Mouse (Mus musculus) limb, embryonic 14.5 days (tissue): Measurements from ENCODE around the gene Apol6. TPM values are rescaled to one million over a fixed set of nuclear protein-coding genes. Genes with fewer than 3 reads are reported as not detected.

Experiments used
- ATAC-seq: fragments of 200-750 bp; cut with Nextera tagmentation; 2 replicates; pipeline ENCODE4 v1.8.0; 2017; ENCODE audit warnings: low read depth, moderate number of reproducible peaks, moderate TSS enrichment; ENCODE audit not compliant: low FRiP score
- DNase-seq: peaks from one replicate; pipeline ENCODE4 v3.0.0-alpha.2; 2015; ENCODE audit warnings: low spot score
- H3K27ac ChIP-seq: fragments of 300-500 bp; sonication (generic); replicated peaks from 2 replicates; pipeline ENCODE4 v1.5.1; 2014; ENCODE audit warnings: low read depth, mild to moderate bottlenecking, low read length, moderate library complexity, mixed read lengths
- H3K27me3 ChIP-seq: fragments of 300-500 bp; sonication (generic); 2 replicates; pipeline ENCODE4 v1.6.1; 2014; ENCODE audit warnings: low read length, mixed read lengths; ENCODE audit not compliant: control insufficient read depth, insufficient read depth
- H3K36me3 ChIP-seq: fragments of 300-500 bp; sonication (generic); 2 replicates; pipeline ENCODE4 v1.6.1; 2014; ENCODE audit warnings: mild to moderate bottlenecking, low read length, moderate library complexity, mixed read lengths; ENCODE audit not compliant: control insufficient read depth, insufficient read depth
- H3K4me1 ChIP-seq: fragments of 300-500 bp; sonication (generic); 2 replicates; pipeline ENCODE4 v1.6.1; 2014; ENCODE audit warnings: antibody characterized with exemption, low read length, mixed read lengths; ENCODE audit not compliant: control insufficient read depth, insufficient read depth
- H3K4me2 ChIP-seq: fragments of 300-500 bp; sonication (generic); replicated peaks from 2 replicates; pipeline ENCODE4 v1.6.1; 2014; ENCODE audit warnings: low read depth, mild to moderate bottlenecking, low read length, moderate library complexity; ENCODE audit not compliant: severe bottlenecking
- H3K4me3 ChIP-seq: fragments of 300-500 bp; sonication (generic); replicated peaks from 2 replicates; pipeline ENCODE4 v1.5.1; 2014; ENCODE audit warnings: low read length
- H3K9ac ChIP-seq: fragments of 300-500 bp; sonication (generic); 2 replicates; pipeline ENCODE4 v1.6.1; 2014; ENCODE audit warnings: mild to moderate bottlenecking, low read depth, low read length, moderate library complexity; ENCODE audit not compliant: severe bottlenecking
- H3K9me3 ChIP-seq: fragments of 300-500 bp; sonication (generic); 2 replicates; pipeline ENCODE4 v1.6.1; 2016; ENCODE audit warnings: low read length; ENCODE audit not compliant: control insufficient read depth
- POLR2A ChIP-seq: fragments of 200-500 bp; IDR thresholded peaks from 2 replicates; pipeline ENCODE4 v1.8.0; 2012; ENCODE audit warnings: inconsistent platforms, mild to moderate bottlenecking, moderate library complexity, borderline replicate concordance; ENCODE audit not compliant: insufficient read depth, insufficient read length; ENCODE audit errors: extremely low read depth
- WGBS: fragments of 180-500 bp; shearing (Covaris S2); extraction: QIAGEN DNeasy Blood & Tissue Kit; methylation state at CpG from one replicate; pipeline ENCODE4 v1.1.7; 2014; 5-methylcytosine and 5-hydroxymethylcytosine counted together
- polyA plus RNA-seq, 2 experiments: library from polyadenylated mRNA; depleted of rRNA in 1 of 2; stranded (reverse) in 1 of 2; unstranded in 1 of 2; fragments of >200 nt; fragmentation: Nextera tagmentation in 1 of 2; extraction: Ambion mirVana in 1 of 2; gene quantifications; 2 replicates each; pipeline versions ENCODE4 v1.2.1 to v1.2.3; 2012 to 2014

Gene Apol6
- polyA plus RNA-seq, 2 experiments = 0.49 TPM; not detected in 1

DNA sequence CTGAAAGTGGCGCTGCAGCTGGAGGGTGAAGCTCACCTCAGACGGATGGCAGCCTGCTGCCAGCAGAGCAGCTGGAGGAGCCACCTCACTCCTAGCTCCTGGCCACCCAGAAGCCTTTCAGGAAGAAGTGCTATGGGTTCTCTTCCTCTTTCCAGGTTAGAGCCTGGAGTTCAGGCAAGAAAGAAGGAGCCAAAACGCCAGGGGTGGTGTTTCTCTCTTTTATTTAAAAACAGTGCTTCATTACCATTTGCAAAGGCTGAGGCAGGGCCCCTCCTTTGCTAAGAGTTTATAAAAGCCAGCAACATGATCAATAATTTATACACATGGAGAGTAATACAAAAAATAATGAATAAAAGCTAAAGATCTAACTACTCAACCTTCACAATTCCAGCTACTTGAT is 34.3 kb downstream of the Apol6 start:
- 72% methylated on average over 3 of the region's 3 CpGs for WGBS
- no peak for DNase-seq
- H3K36me3 ChIP-seq = peaks cover 80% of the 10 kb centered on the region
- H3K4me2 ChIP-seq = no peak overlapping the region
- no peaks in the 10 kb centered on the region for H3K9me3 ChIP-seq
- no peaks in the 10 kb centered on the region for H3K27me3 ChIP-seq
- H3K4me1 ChIP-seq = 0 out of 2 replicates have a peak, but pooled peaks cover 6% of the 10 kb centered on the region
- no peak for TF ChIP-seq POLR2A
- H3K4me3 ChIP-seq = no peak overlapping the region
- no peak for ATAC-seq
- no peak overlapping the region for H3K9ac ChIP-seq
- no peak overlapping the region for H3K27ac ChIP-seq

DNA sequence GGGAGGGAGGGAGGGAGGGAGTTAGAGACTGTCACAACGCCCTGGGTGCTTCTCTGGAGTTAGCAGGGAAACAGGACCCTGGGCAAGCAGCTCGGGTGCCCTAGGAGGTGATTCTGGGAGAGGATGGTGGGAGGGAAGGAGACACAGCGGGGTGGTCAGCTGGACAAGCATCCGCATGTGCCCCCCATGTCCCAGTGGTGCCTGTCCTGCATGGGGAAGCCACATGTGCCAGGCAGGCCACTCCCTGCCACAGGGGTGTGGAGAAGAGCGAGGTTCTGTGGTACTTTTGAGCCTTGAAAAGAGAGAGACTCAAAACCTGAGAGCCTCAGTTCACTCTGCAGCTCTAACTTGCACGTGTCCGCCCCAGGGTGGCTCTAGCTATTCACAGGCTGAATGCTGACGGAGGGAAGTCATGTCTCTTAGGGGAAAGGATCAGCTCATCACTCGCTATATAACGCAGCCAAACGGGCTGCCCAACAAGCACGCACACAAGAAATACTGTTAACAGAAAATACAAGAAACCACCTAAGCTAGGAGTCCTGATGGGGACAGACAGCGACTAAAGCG is 34.8 kb downstream of the Apol6 start:
- H3K9ac ChIP-seq = no peak overlapping the region
- WGBS = 80% methylated on average over 14 of the region's 14 CpGs
- no peak for TF ChIP-seq POLR2A
- ATAC-seq = no peak
- no peaks in the 10 kb centered on the region for H3K27me3 ChIP-seq
- peaks cover 84% of the 10 kb centered on the region for H3K36me3 ChIP-seq
- no peaks in the 10 kb centered on the region for H3K9me3 ChIP-seq
- DNase-seq = no peak
- no peak overlapping the region for H3K4me3 ChIP-seq
- H3K4me1 ChIP-seq = 0 out of 2 replicates have a peak, but pooled peaks cover 6% of the 10 kb centered on the region
- no peak overlapping the region for H3K27ac ChIP-seq
- H3K4me2 ChIP-seq = no peak overlapping the region

DNA sequence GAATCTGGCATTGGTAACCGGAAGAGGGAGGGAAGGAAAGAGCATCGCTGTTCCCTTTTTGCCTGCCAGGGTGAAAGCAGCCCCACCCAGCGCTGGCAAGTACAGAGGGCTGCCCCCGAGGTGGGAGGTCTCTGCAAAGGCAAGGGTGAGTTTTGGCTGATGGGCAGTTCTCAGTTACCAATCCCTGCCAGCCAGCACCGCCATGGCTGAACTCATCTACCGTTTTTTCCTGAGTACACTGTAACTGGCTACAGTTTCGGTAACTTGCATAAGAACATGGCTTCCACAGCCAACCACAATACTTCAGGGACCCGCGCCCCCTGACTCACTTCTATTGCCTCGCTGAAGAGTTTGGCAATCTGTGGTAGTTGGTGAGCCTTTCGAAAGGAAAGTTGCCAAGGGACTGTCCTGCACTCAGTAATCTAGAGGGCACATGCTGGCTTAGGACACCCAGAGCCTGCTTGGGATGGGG is 35.4 kb downstream of the Apol6 start:
- ATAC-seq (no peak), DNase-seq (no peak)
- Histone ChIP-seq H3K9me3 (no peaks in the 10 kb centered on the region), H3K9ac (no peak overlapping the region), H3K36me3 (peaks cover 87% of the 10 kb centered on the region), H3K27ac (no peak overlapping the region), H3K4me1 (0 out of 2 replicates have a peak, but pooled peaks cover 6% of the 10 kb centered on the region), H3K27me3 (no peaks in the 10 kb centered on the region), H3K4me2 (no peak overlapping the region), H3K4me3 (no peak overlapping the region)
- TF ChIP-seq POLR2A = no peak
- 81% methylated on average over 11 of the region's 11 CpGs for WGBS

DNA sequence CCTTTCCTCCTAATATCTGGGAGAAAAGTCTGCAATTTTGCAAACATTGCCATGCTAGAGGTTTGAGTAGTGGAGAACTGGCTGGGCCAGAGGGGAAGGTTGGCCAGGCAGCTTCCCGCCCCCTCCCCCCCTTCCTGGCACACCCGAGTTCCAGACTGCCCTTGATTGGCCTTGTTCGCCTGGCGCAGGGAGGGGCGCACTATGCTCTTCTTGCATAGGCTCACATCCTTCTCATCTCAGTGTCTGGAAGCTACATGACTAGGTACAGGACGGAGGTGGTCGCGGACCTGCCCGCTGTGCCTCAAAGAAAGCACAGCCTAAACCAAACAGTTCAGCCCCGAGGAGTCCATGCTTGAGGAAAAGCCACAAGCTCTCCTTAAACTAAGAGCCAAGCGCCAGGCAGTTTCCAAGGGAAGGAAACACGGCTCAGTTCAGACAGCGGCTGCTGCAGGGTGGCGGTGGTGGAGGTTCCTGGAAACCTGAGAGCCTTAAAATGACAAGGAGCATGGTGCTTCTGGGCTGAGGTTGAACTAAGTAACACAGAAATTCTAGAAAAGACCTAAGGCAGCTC is 36.2 kb downstream of the Apol6 start:
- 76% methylated on average over 14 of the region's 14 CpGs for whole genome bisulfite sequencing
- H3K9ac ChIP-seq = no peak overlapping the region
- H3K27me3 ChIP-seq = no peaks in the 10 kb centered on the region
- H3K4me2 ChIP-seq = no peak overlapping the region
- no peak overlapping the region for H3K4me3 ChIP-seq
- ATAC-seq (no peak), DNase-seq (no peak)
- no peaks in the 10 kb centered on the region for H3K9me3 ChIP-seq
- H3K27ac ChIP-seq = peak overlapping the region; percentile 33; the same call in 1 of the 2 replicates
- 0 out of 2 replicates have a peak, but pooled peaks cover 6% of the 10 kb centered on the region for H3K4me1 ChIP-seq
- no peak for TF ChIP-seq POLR2A
- H3K36me3 ChIP-seq = peaks cover 90% of the 10 kb centered on the region

DNA sequence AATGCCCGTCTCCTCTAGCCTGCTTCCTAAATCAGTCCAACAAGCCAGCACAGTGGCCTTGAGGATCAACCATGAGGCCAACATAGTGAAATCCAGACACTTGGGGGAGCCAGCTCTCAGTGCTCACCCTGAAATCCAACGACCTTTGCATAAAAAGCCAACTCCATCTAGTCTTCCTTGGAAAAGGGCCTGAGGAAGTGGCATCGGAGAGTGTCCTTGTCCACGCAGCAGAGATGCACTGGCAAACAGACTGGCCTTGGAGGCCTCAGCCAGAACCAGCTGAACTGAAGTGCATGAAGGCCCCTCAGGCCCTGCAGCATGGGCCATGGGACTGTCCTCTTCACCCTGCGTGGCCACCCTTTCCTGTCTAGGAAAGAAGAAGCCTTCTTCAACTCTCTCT is 36.9 kb downstream of the Apol6 start:
- no peak overlapping the region for H3K9ac ChIP-seq
- no peaks in the 10 kb centered on the region for H3K9me3 ChIP-seq
- H3K4me1 ChIP-seq = 0 out of 2 replicates have a peak, but pooled peaks cover 6% of the 10 kb centered on the region
- no peaks in the 10 kb centered on the region for H3K27me3 ChIP-seq
- H3K4me3 ChIP-seq = no peak overlapping the region
- H3K36me3 ChIP-seq = peaks cover 89% of the 10 kb centered on the region
- H3K4me2 ChIP-seq = no peak overlapping the region
- DNase-seq = no peak
- peak overlapping the region; percentile 33; the same call in 1 of the 2 replicates for H3K27ac ChIP-seq
- 74% methylated on average over 5 of the region's 5 CpGs for WGBS
- no peak for ATAC-seq
- TF ChIP-seq POLR2A = no peak

DNA sequence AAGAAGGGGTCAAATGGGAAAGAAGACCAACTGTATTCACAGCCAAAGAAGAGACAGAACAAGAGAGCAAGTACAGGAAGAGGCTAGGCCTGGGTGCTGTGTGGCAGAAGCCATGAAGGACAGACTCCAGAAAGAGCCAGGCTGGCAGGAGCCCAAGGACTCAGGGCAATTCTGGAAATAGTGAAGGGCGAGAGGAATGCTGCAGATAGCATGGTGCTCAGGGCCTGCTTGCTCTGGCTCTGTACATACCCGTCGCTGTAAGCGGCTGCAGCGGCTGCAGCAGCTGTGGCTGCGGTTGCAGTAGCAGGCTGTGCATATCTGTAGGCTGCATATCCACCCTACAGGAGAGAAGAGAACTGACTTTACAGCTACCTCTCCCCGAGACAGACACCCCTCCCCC is 41.3 kb downstream of the Apol6 start:
- H3K9ac ChIP-seq = no peak overlapping the region
- H3K4me1 ChIP-seq = no peaks in the 10 kb centered on the region
- peaks cover 81% of the 10 kb centered on the region for H3K36me3 ChIP-seq
- no peak overlapping the region for H3K4me2 ChIP-seq
- DNase-seq (no peak), ATAC-seq (no peak)
- no peaks in the 10 kb centered on the region for H3K27me3 ChIP-seq
- no peak overlapping the region for H3K4me3 ChIP-seq
- no peak overlapping the region for H3K27ac ChIP-seq
- 89% methylated on average over 7 of the region's 7 CpGs for WGBS
- TF ChIP-seq POLR2A = no peak
- no peaks in the 10 kb centered on the region for H3K9me3 ChIP-seq
